10 mouse cellular contexts compared by ENCODE assay signal in the genomic region with DNA sequence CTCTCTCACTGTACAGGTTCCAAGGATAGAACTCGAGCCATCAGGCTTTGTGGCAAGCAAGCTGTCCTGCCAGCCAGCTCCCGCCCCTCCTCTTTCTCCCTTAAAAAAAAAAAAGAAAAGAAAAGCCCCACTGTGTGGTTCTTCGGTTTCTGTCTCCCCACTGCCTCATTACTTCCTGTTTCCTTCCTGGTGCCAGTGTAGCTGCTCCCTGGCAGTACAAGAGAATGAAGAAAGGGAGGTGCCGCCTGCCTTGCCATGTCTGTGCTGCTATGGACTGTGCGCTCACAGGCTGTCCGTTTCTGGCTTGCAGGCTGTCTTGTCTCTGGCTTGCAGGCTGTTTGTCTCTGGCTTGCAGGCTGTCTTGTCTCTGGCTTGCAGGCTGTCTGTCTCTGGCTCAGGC. TPM values are rescaled to one million over a fixed set of nuclear protein-coding genes. Genes with fewer than 3 reads are reported as not detected.
A peak's percentile ranks its signal among the peaks of the same experiment; 100 is the strongest.
DNase-seq lines count a peak whose midpoint lies in the region; ATAC-seq and TF ChIP-seq lines count a peak whose summit lies in the region.
"Had no signal": no experiment of that assay in that cellular context is flagged by ENCODE, and none has a peak within 500 bp of the region (broad histone marks: within the 10 kb centered on the region; RNA-seq: fewer than 3 reads in every experiment).

No protein-coding gene starts in this region.

- no peak overlapping the region; the same call in 1 of the 2 replicates for H3K9ac ChIP-seq in liver, embryonic 12.5 days
- H3K9ac ChIP-seq in liver, postnatal 0 days (replicated peaks) = no peak overlapping the region
- no peak overlapping the region for H3K9ac ChIP-seq in CH12.LX (ENCODE audit: insufficient read depth, low read depth)
- H3K9ac ChIP-seq: hindbrain, embryonic 14.5 days; liver, embryonic 15.5 days had no signal

- dilution Hi-C loops in CH12.LX (cut with MboI; ENCODE audit: extremely low pct_ligation_motif_present, extremely low pct_unique_long_range_greater_than_20kb, low sequenced_read_pairs) = no loop called here

- H3K4me3 ChIP-seq in liver, embryonic 12.5 days = no peak overlapping the region
- no peak overlapping the region for H3K4me3 ChIP-seq in liver, postnatal 0 days (ENCODE audit: low read depth, low read length)
- H3K4me3 ChIP-seq in CH12.LX (replicated peaks in 1 of 3; ENCODE audit: low read depth in 2 of 3, low read length in 2 of 3, poor library complexity in 1 of 3) = no peak overlapping the region
- H3K4me3 ChIP-seq: liver, embryonic 15.5 days had no signal

- no peak for DNase-seq in liver, postnatal 0 days
- DNase-seq in CH12.LX (ENCODE audit: extremely low read depth) = no peak
- peak; percentile 53 for DNase-seq in thymus, postnatal 14 days
- no peak for DNase-seq in gastrocnemius, adult 18-20 months (ENCODE audit: low spot score)
- no peak for DNase-seq in ovary, adult 18-20 months (ENCODE audit: low spot score)
- DNase-seq in adrenal gland, adult 8-10 months = no peak

- TF ChIP-seq POLR2A in CH12.LX (IDR thresholded peaks at IDR 0.05; ENCODE audit: low read depth, low read length) = no peak

- 17% methylated on average over 6 of the region's 6 CpGs for WGBS in liver, embryonic 12.5 days (ENCODE audit: insufficient replicate concordance)
- WGBS in liver, postnatal 0 days (ENCODE audit: insufficient replicate concordance) = 46% methylated on average over 6 of the region's 6 CpGs

- peak; percentile 51; the same call in 1 of the 2 replicates for ATAC-seq in liver, embryonic 12.5 days
- ATAC-seq in liver, postnatal 0 days = no peak
- peak; percentile 70 for ATAC-seq in inflammation-experienced regulatory T-cells, adult 6 months

- TF ChIP-seq CTCF in liver, postnatal 0 days (IDR thresholded peaks at IDR 0.05; ENCODE audit: low read depth) = no peak
- TF ChIP-seq CTCF in CH12.LX (conservative IDR thresholded peaks at IDR 0.05 in 1 of 2, IDR thresholded peaks at IDR 0.05 in 1 of 2; ENCODE audit: low read depth in 2 of 2, low read length in 2 of 2) = no peak

- no peak overlapping the region for H3K4me2 ChIP-seq in liver, embryonic 12.5 days
- H3K4me2 ChIP-seq in liver, postnatal 0 days (ENCODE audit: low read depth, low read length) = no peak overlapping the region
- H3K4me2 ChIP-seq in CH12.LX (ENCODE audit: insufficient read depth, low read depth, poor library complexity, severe bottlenecking) = no peak overlapping the region
- H3K4me2 ChIP-seq: hindbrain, embryonic 14.5 days; liver, embryonic 15.5 days had no signal

- H3K27ac ChIP-seq in liver, embryonic 12.5 days = no peak overlapping the region
- no peak overlapping the region for H3K27ac ChIP-seq in liver, postnatal 0 days (ENCODE audit: low read depth)
- no peak overlapping the region for H3K27ac ChIP-seq in CH12.LX (ENCODE audit: insufficient read depth, low read depth)
- H3K27ac ChIP-seq: hindbrain, embryonic 14.5 days; liver, embryonic 15.5 days had no signal

- H3K4me1 ChIP-seq in liver, embryonic 12.5 days = peaks cover 13% of the 10 kb centered on the region
- no peaks in the 10 kb centered on the region for H3K4me1 ChIP-seq in liver, postnatal 0 days (ENCODE audit: insufficient read depth)
- H3K4me1 ChIP-seq in CH12.LX (ENCODE audit: control insufficient read depth in 1 of 2, insufficient read depth in 2 of 2) = peaks cover 7 to 20% of the 10 kb centered on the region in 2 experiments

- in situ Hi-C loops in CH12.LX (cut with MboI; ENCODE audit: low pct_ligation_motif_present, low pct_unique_long_range_greater_than_20kb, low sequenced_read_pairs) = loop anchor here (10.0 kb wide), 1 partner anchor 163 kb away; the partner anchor contains the start of genes Cbr1 and Setd4

- H3K79me2 ChIP-seq in CH12.LX (replicated peaks; ENCODE audit: control insufficient read depth, extremely low read depth, insufficient read depth, poor library complexity, severe bottlenecking) = no peaks in the 10 kb centered on the region

- TF ChIP-seq RAD21 in CH12.LX (IDR thresholded peaks at IDR 0.05; ENCODE audit: low read depth, low read length) = no peak

- TF ChIP-seq EP300 in liver, postnatal 0 days (IDR thresholded peaks at IDR 0.05; ENCODE audit: low read depth) = no peak
- no peak for TF ChIP-seq EP300 in CH12.LX (IDR thresholded peaks at IDR 0.05; ENCODE audit: low read length)

- no peaks in the 10 kb centered on the region for H3K27me3 ChIP-seq in liver, embryonic 12.5 days (replicated peaks)
- H3K27me3 ChIP-seq in liver, postnatal 0 days (ENCODE audit: insufficient read depth, low read length) = no peaks in the 10 kb centered on the region
- H3K27me3 ChIP-seq in CH12.LX (replicated peaks) = no peaks in the 10 kb centered on the region
- H3K27me3 ChIP-seq: liver, embryonic 15.5 days had no signal

- H3K36me3 ChIP-seq in liver, embryonic 12.5 days = peaks cover 66% of the 10 kb centered on the region
- peaks cover 38% of the 10 kb centered on the region for H3K36me3 ChIP-seq in liver, postnatal 0 days (replicated peaks; ENCODE audit: insufficient read depth, low read length)
- H3K36me3 ChIP-seq in CH12.LX (replicated peaks in 1 of 2; ENCODE audit: control insufficient read depth in 1 of 2, insufficient read depth in 1 of 2, low read length in 1 of 2) = peaks cover 0 to 7% of the 10 kb centered on the region in 2 experiments

- H3K9me3 ChIP-seq in liver, embryonic 12.5 days (replicated peaks) = no peaks in the 10 kb centered on the region
- no peaks in the 10 kb centered on the region for H3K9me3 ChIP-seq in liver, postnatal 0 days (ENCODE audit: low read length)
- H3K9me3 ChIP-seq in CH12.LX (replicated peaks; ENCODE audit: low read length) = no peaks in the 10 kb centered on the region
- H3K9me3 ChIP-seq: liver, embryonic 15.5 days had no signal

TF ChIP-seq in CH12.LX, 34 proteins besides CTCF, POLR2A, EP300 and RAD21:
- TF ChIP-seq NELFE (IDR thresholded peaks at IDR 0.05; ENCODE audit: low read depth, low read length) (no peak), ELF1 (IDR thresholded peaks at IDR 0.05; ENCODE audit: low read depth, low read length) (peak; percentile 50; the same call in 1 of the 2 replicates), IRF4 (IDR thresholded peaks at IDR 0.05; ENCODE audit: low read depth, low read length) (no peak), MAX (IDR thresholded peaks at IDR 0.05; ENCODE audit: low read length) (no peak), ZKSCAN1 (IDR thresholded peaks at IDR 0.05; ENCODE audit: borderline replicate concordance, low read depth, low read length) (peak; percentile 52; the same call in 1 of the 2 replicates), ZNF384 (IDR thresholded peaks at IDR 0.05; ENCODE audit: low read depth, low read length) (peak; percentile 75), CHD1 (IDR thresholded peaks at IDR 0.05; ENCODE audit: low read depth, low read length) (no peak), NRF1 (IDR thresholded peaks at IDR 0.05; ENCODE audit: low read depth, low read length) (no peak), KAT2A (IDR thresholded peaks at IDR 0.05; ENCODE audit: insufficient replicate concordance, low read length) (no peak), MAZ (IDR thresholded peaks at IDR 0.05; ENCODE audit: low read depth, low read length) (no peak), BHLHE40 (IDR thresholded peaks at IDR 0.05; ENCODE audit: low read depth, low read length) (no peak), ZC3H11A (IDR thresholded peaks at IDR 0.05; ENCODE audit: low read depth, low read length) (no peak), GABPA (IDR thresholded peaks at IDR 0.05; ENCODE audit: insufficient replicate concordance, low read depth, low read length) (no peak)

RNA-seq across cellular contexts. Expression of gene Dop1b, which starts 55.8 kb away (rescaled TPM):
- 10.5 and 12.8 TPM in 2 replicates for polyA plus RNA-seq in liver, embryonic 12.5 days (2016; fragmentation: Nextera tagmentation; extraction: Ambion mirVana)
- polyA plus RNA-seq in liver, postnatal 0 days (2015; fragmentation: Nextera tagmentation; extraction: Ambion mirVana) = 6.2 and 6.4 TPM in 2 replicates
- total RNA-seq in CH12.LX (2012; rRNA removed) (2.4 and 4.5 TPM in 2 replicates), CH12.LX (2014; rRNA removed) (0.90 and 1.5 TPM in 2 replicates)
- polyA plus RNA-seq in CH12.LX (2012; ENCODE audit: insufficient read length, low read depth) = 1.7 and 3.1 TPM in 2 replicates
- 10 to 100 TPM; 26.9 to 28.1 (median 28.0) TPM for polyA plus RNA-seq in inflammation-experienced regulatory T-cells, adult 6 months (2017; shearing (Covaris generic))
- 10 to 100 TPM; 34.3 to 41.6 TPM for total RNA-seq in gastrocnemius, adult 18-20 months (2021)
- 10 to 100 TPM; 16.9 to 36.6 (median 26.4) TPM for total RNA-seq in adrenal gland, adult 8-10 months (2022)
